Comparison of ENCODE assay signal across 7 mouse cellular contexts in the genomic region with DNA sequence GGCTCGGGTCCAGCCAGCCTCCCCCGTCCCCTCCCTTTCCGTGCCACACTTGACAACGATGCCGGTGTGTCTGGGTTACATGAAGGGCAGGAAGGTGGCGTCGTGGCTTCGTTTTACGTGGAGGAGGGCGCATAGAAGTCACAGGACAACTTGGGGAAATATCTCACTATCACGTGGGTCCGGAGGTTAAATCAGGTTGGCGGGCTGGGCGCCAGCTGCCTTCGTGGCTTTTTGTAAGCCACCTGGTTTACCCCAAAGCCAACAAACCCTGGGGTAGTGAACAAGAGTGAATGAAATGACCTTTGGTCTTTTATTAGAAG. TPM values are rescaled to one million over a fixed set of nuclear protein-coding genes. Genes with fewer than 3 reads are reported as not detected.
DNase-seq lines count a peak whose midpoint lies in the region; ATAC-seq and TF ChIP-seq lines count a peak whose summit lies in the region.

No protein-coding gene starts in this region.

- H3K4me1 ChIP-seq in ES-Bruce4 (ENCODE audit: control insufficient read depth, insufficient read depth, low read length): peaks cover 3% of the 10 kb centered on the region
- peaks cover 43% of the 10 kb centered on the region for H3K4me1 ChIP-seq in embryonic facial prominence, embryonic 13.5 days
- H3K4me1 ChIP-seq in heart, embryonic 14.5 days (ENCODE audit: control insufficient read depth in 2 of 2, insufficient read depth in 2 of 2, low read length in 2 of 2): peaks cover 21 to 44% of the 10 kb centered on the region in 2 experiments
- peaks cover 21% of the 10 kb centered on the region for H3K4me1 ChIP-seq in stomach, embryonic 14.5 days (ENCODE audit: control insufficient read depth, insufficient read depth, low read length)

- H3K27me3 ChIP-seq in ES-Bruce4 (ENCODE audit: control insufficient read depth, insufficient read depth, low read length, poor library complexity, severe bottlenecking): no peaks in the 10 kb centered on the region
- no peaks in the 10 kb centered on the region for H3K27me3 ChIP-seq in embryonic facial prominence, embryonic 13.5 days
- H3K27me3 ChIP-seq in heart, embryonic 14.5 days (ENCODE audit: control insufficient read depth, insufficient read depth, low read length): no peaks in the 10 kb centered on the region
- no peaks in the 10 kb centered on the region for H3K27me3 ChIP-seq in stomach, embryonic 14.5 days (ENCODE audit: control insufficient read depth, insufficient read depth, low read length)

- peak overlapping the region; percentile 73 for H3K4me3 ChIP-seq in ES-Bruce4 (ENCODE audit: low read depth, low read length)
- peak overlapping the region; percentile 84 for H3K4me3 ChIP-seq in embryonic facial prominence, embryonic 13.5 days
- H3K4me3 ChIP-seq in heart, embryonic 14.5 days (ENCODE audit: control insufficient read depth in 1 of 2, insufficient read depth in 1 of 2, low read depth in 1 of 2, low read length in 2 of 2): peak overlapping the region; percentile 64 to 85
- peak overlapping the region; percentile 28 for H3K4me3 ChIP-seq in macrophage (ENCODE audit: inconsistent target)
- H3K4me3 ChIP-seq in stomach, embryonic 14.5 days (ENCODE audit: low read depth, low read length): peak overlapping the region; percentile 83

- H3K79me2 ChIP-seq in macrophage (ENCODE audit: inconsistent target): no peaks in the 10 kb centered on the region

- TF ChIP-seq EP300 in ES-Bruce4 (IDR thresholded peaks at IDR 0.05; ENCODE audit: insufficient read depth, low read depth, low read length): peak; percentile 30; the same call in 1 of the 2 replicates

- peak; percentile 82 for DNase-seq in ZHBTc4 (ENCODE audit: low read depth, low spot score)
- DNase-seq in kidney, postnatal 10 days: peak; percentile 68

- ATAC-seq in embryonic facial prominence, embryonic 13.5 days (ENCODE audit: insufficient number of reproducible peaks, insufficient read depth, low FRiP score, low TSS enrichment, low read depth): no peak
- no peak for ATAC-seq in heart, embryonic 14.5 days (ENCODE audit: insufficient number of reproducible peaks, insufficient read depth, low FRiP score, low read depth)
- ATAC-seq in stomach, embryonic 14.5 days (ENCODE audit: insufficient number of reproducible peaks, insufficient read depth, low FRiP score, low read depth): no peak; the same call in 1 of the 2 replicates

- WGBS in embryonic facial prominence, embryonic 13.5 days: under 1% methylated on average over 15 of the region's 15 CpGs
- WGBS in heart, embryonic 14.5 days: 0% methylated on average over 15 of the region's 15 CpGs
- 2% methylated on average over 15 of the region's 15 CpGs for WGBS in macrophage (ENCODE audit: missing documents)
- under 1% methylated on average over 15 of the region's 15 CpGs for WGBS in stomach, embryonic 14.5 days

- no peak for TF ChIP-seq POLR2A in ES-Bruce4 (IDR thresholded peaks at IDR 0.05; ENCODE audit: insufficient read depth, low read length)

- peaks cover 36% of the 10 kb centered on the region for H3K36me3 ChIP-seq in ES-Bruce4 (ENCODE audit: control insufficient read depth, insufficient read depth, low read length, poor library complexity, severe bottlenecking)
- peaks cover 20% of the 10 kb centered on the region; the same call in 1 of the 2 replicates for H3K36me3 ChIP-seq in embryonic facial prominence, embryonic 13.5 days
- peaks cover 11% of the 10 kb centered on the region for H3K36me3 ChIP-seq in heart, embryonic 14.5 days (ENCODE audit: control insufficient read depth, insufficient read depth, low read length)
- no peaks in the 10 kb centered on the region for H3K36me3 ChIP-seq in macrophage (ENCODE audit: inconsistent target)
- peaks cover 6% of the 10 kb centered on the region; the same call in 1 of the 2 replicates for H3K36me3 ChIP-seq in stomach, embryonic 14.5 days (ENCODE audit: control insufficient read depth, insufficient read depth, low read length)

- peak overlapping the region; percentile 97 for H3K4me2 ChIP-seq in embryonic facial prominence, embryonic 13.5 days
- H3K4me2 ChIP-seq in heart, embryonic 14.5 days (ENCODE audit: low read length): peak overlapping the region; percentile 99
- H3K4me2 ChIP-seq in stomach, embryonic 14.5 days (replicated peaks; ENCODE audit: low read depth, low read length): peak overlapping the region; percentile 94

- H3K9me3 ChIP-seq in ES-Bruce4 (replicated peaks; ENCODE audit: control insufficient read depth, insufficient read depth, low read length, poor library complexity, severe bottlenecking): no peaks in the 10 kb centered on the region
- H3K9me3 ChIP-seq in embryonic facial prominence, embryonic 13.5 days: no peaks in the 10 kb centered on the region
- no peaks in the 10 kb centered on the region for H3K9me3 ChIP-seq in heart, embryonic 14.5 days (ENCODE audit: control insufficient read depth, low read length)
- H3K9me3 ChIP-seq in stomach, embryonic 14.5 days (ENCODE audit: control insufficient read depth, low read depth, low read length): no peaks in the 10 kb centered on the region

- no peak for TF ChIP-seq CTCF in ES-Bruce4 (IDR thresholded peaks at IDR 0.05; ENCODE audit: low read depth, low read length)

- peak overlapping the region; percentile 81 for H3K9ac ChIP-seq in ES-Bruce4 (ENCODE audit: low read depth, poor library complexity, severe bottlenecking)
- peak overlapping the region; percentile 77 for H3K9ac ChIP-seq in embryonic facial prominence, embryonic 13.5 days
- H3K9ac ChIP-seq in heart, embryonic 14.5 days (ENCODE audit: low read length): peak overlapping the region; percentile 78
- H3K9ac ChIP-seq in stomach, embryonic 14.5 days (replicated peaks; ENCODE audit: low read depth, low read length): peak overlapping the region; percentile 45; the same call in 1 of the 2 replicates

- peak overlapping the region; percentile 7; the same call in 1 of the 2 replicates for H3K27ac ChIP-seq in ES-Bruce4 (ENCODE audit: insufficient read depth, low read length)
- H3K27ac ChIP-seq in embryonic facial prominence, embryonic 13.5 days: peak overlapping the region; percentile 74
- H3K27ac ChIP-seq in heart, embryonic 14.5 days (replicated peaks in 1 of 2; ENCODE audit: control insufficient read depth in 1 of 2, insufficient read depth in 1 of 2, low read depth in 2 of 2, low read length in 2 of 2): peak overlapping the region; percentile 79 to 89
- H3K27ac ChIP-seq in macrophage: no peak overlapping the region
- peak overlapping the region; percentile 73 for H3K27ac ChIP-seq in stomach, embryonic 14.5 days (ENCODE audit: low read length)

RNA-seq across cellular contexts. Expression of a gene that starts 1.3 kb away (rescaled TPM):
- polyA plus RNA-seq in ES-Bruce4 (2011; ENCODE audit: insufficient read depth, insufficient read length, low read depth, missing spikeins) (85.6 and 89.8 TPM in 2 replicates), macrophage (2018) (0.70 to 14.0 TPM (median 3.2 TPM) in 3 replicates)
- polyA plus RNA-seq in embryonic facial prominence, embryonic 13.5 days (2015; fragmentation: Nextera tagmentation; extraction: Ambion mirVana): 43.6 and 48.2 TPM in 2 replicates
- polyA plus RNA-seq in heart, embryonic 14.5 days (2014; fragmentation: Nextera tagmentation; extraction: Ambion mirVana): 28.3 and 34.1 TPM in 2 replicates
- 1 to 10 TPM in 12 of 26 experiments, under 1 TPM in 9, not detected in 5; 0.26 to 2.6 (median 1.1) TPM for total RNA-seq in macrophage (2018; cell fraction: chromatin; rRNA removed)
- 1 to 10 TPM in 14 of 26 experiments, under 1 TPM in 12; 0.38 to 1.9 (median 1.1) TPM for total RNA-seq in macrophage (2018; cell fraction: cytosol; rRNA removed)
- 10 to 100 TPM in 1 of 26 experiments, 1 to 10 TPM in 9, under 1 TPM in 14, not detected in 2; 0.30 to 10.5 (median 0.91) TPM for total RNA-seq in macrophage (2018; cell fraction: nucleus; rRNA removed)
- 24.1 and 28.8 TPM in 2 replicates for polyA plus RNA-seq in stomach, embryonic 14.5 days (2014; fragmentation: Nextera tagmentation; extraction: Ambion mirVana)

RNA-seq across cellular contexts. Expression of a gene that starts 3.5 kb away (rescaled TPM):
- 17.9 and 20.1 TPM in 2 replicates for polyA plus RNA-seq in ES-Bruce4 (2011; ENCODE audit: insufficient read depth, insufficient read length, low read depth, missing spikeins)
- 11.7 and 11.8 TPM in 2 replicates for polyA plus RNA-seq in embryonic facial prominence, embryonic 13.5 days (2015; fragmentation: Nextera tagmentation; extraction: Ambion mirVana)
- polyA plus RNA-seq in heart, embryonic 14.5 days (2014; fragmentation: Nextera tagmentation; extraction: Ambion mirVana): 9.1 and 9.8 TPM in 2 replicates
- total RNA-seq in macrophage (2018; cell fraction: chromatin; rRNA removed): 1 to 10 TPM in 13 of 26 experiments, under 1 TPM in 2, not detected in 11; 0.88 to 3.6 (median 1.5) TPM
- total RNA-seq in macrophage (2018; cell fraction: cytosol; rRNA removed): 1 to 10 TPM in 23 of 26 experiments, under 1 TPM in 3; 0.72 to 3.4 (median 2.2) TPM
- 1 to 10 TPM in 14 of 26 experiments, under 1 TPM in 4, not detected in 8; 0.63 to 4.8 (median 1.6) TPM for total RNA-seq in macrophage (2018; cell fraction: nucleus; rRNA removed)
- 0.95 to 4.5 TPM (median 3.3 TPM) in 3 replicates for polyA plus RNA-seq in macrophage (2018)
- 9.6 and 10.0 TPM in 2 replicates for polyA plus RNA-seq in stomach, embryonic 14.5 days (2014; fragmentation: Nextera tagmentation; extraction: Ambion mirVana)

RNA-seq across cellular contexts. Expression of a gene that starts 14.9 kb away (rescaled TPM):
- polyA plus RNA-seq in ES-Bruce4 (2011; ENCODE audit: insufficient read depth, insufficient read length, low read depth, missing spikeins) (8.0 and 9.3 TPM in 2 replicates), macrophage (2018) (0.17 to 0.30 TPM (median 0.29 TPM) in 3 replicates)
- polyA plus RNA-seq in embryonic facial prominence, embryonic 13.5 days (2015; fragmentation: Nextera tagmentation; extraction: Ambion mirVana): 2.7 and 3.6 TPM in 2 replicates
- polyA plus RNA-seq in heart, embryonic 14.5 days (2014; fragmentation: Nextera tagmentation; extraction: Ambion mirVana): 12.1 and 13.7 TPM in 2 replicates
- total RNA-seq in macrophage (2018; cell fraction: chromatin; rRNA removed): 1 to 10 TPM; 2.0 to 7.4 (median 3.6) TPM
- 1 to 10 TPM in 2 of 26 experiments, under 1 TPM in 24; 0.19 to 1.3 (median 0.54) TPM for total RNA-seq in macrophage (2018; cell fraction: cytosol; rRNA removed)
- total RNA-seq in macrophage (2018; cell fraction: nucleus; rRNA removed): 1 to 10 TPM in 19 of 26 experiments, under 1 TPM in 7; 0.41 to 3.9 (median 1.5) TPM
- polyA plus RNA-seq in stomach, embryonic 14.5 days (2014; fragmentation: Nextera tagmentation; extraction: Ambion mirVana): 2.5 and 3.3 TPM in 2 replicates

RNA-seq across cellular contexts. Expression of a gene that starts 40.1 kb away (rescaled TPM):
- polyA plus RNA-seq in ES-Bruce4 (2011; ENCODE audit: insufficient read depth, insufficient read length, low read depth, missing spikeins): 11.0 and 11.2 TPM in 2 replicates
- polyA plus RNA-seq in embryonic facial prominence, embryonic 13.5 days (2015; fragmentation: Nextera tagmentation; extraction: Ambion mirVana): 0.86 and 1.1 TPM in 2 replicates
- polyA plus RNA-seq in heart, embryonic 14.5 days (2014; fragmentation: Nextera tagmentation; extraction: Ambion mirVana): 0.11 TPM in 1 of 2 replicates, not detected in the other
- not detected for total RNA-seq in macrophage (2018; cell fraction: chromatin; rRNA removed)
- not detected for total RNA-seq in macrophage (2018; cell fraction: cytosol; rRNA removed)
- not detected for total RNA-seq in macrophage (2018; cell fraction: nucleus; rRNA removed)
- polyA plus RNA-seq in macrophage (2018): not detected in 3 replicates
- 2.9 and 3.0 TPM in 2 replicates for polyA plus RNA-seq in stomach, embryonic 14.5 days (2014; fragmentation: Nextera tagmentation; extraction: Ambion mirVana)

Comparison
In these comparisons a context has a peak if more than half of its experiments do, and no peak if none do; other contexts are left out.
1. H3K4me3 ChIP-seq: peak in every context shown above with its lines; median percentile 84 in embryonic facial prominence, embryonic 13.5 days; 83 in stomach, embryonic 14.5 days; 74 in heart, embryonic 14.5 days; 73 in ES-Bruce4; 28 in macrophage.